Mouse (Mus musculus) liver, embryonic 14.5 days (tissue): ENCODE results near the gene Acoxl. TPM values are rescaled to one million over a fixed set of nuclear protein-coding genes. Genes with fewer than 3 reads are reported as not detected.

ENCODE experiments used
- ATAC-seq: fragments of 200-750 bp; cut with Nextera tagmentation; 2 replicates; pipeline ENCODE4 v1.8.0; 2017; ENCODE audit warnings: moderate number of reproducible peaks, mild to moderate bottlenecking, moderate library complexity; ENCODE audit not compliant: insufficient read depth
- DNase-seq, 3 experiments: peaks; one replicate each; pipeline ENCODE4 v3.0.0-alpha.2; 2012 to 2013; ENCODE audit warnings: low read depth in 3 of 3, low spot score in 3 of 3
- H3K27ac ChIP-seq: fragments of 300-500 bp; sonication (generic); 2 replicates; pipeline ENCODE4 v1.5.1; 2014; ENCODE audit warnings: moderate library complexity, mild to moderate bottlenecking, control low read depth, inconsistent platforms
- H3K27me3 ChIP-seq: fragments of 300-500 bp; sonication (generic); 2 replicates; pipeline ENCODE4 v1.6.1; 2014; ENCODE audit warnings: mild to moderate bottlenecking, low read length, moderate library complexity; ENCODE audit not compliant: control insufficient read depth, insufficient read depth
- H3K36me3 ChIP-seq: fragments of 300-500 bp; sonication (generic); replicated peaks from 2 replicates; pipeline ENCODE4 v1.6.1; 2014; ENCODE audit warnings: low read depth; ENCODE audit not compliant: control insufficient read depth, insufficient read depth
- H3K4me1 ChIP-seq, 2 experiments: fragments of 200-500 bp in 1 of 2; fragments of 300-500 bp in 1 of 2; sonication (generic) in 1 of 2; replicated peaks; 2 replicates each; pipeline ENCODE4 v1.6.1; 2012 to 2014; ENCODE audit warnings: antibody characterized with exemption in 1 of 2, inconsistent platforms in 1 of 2, low read length in 1 of 2; ENCODE audit not compliant: control insufficient read depth in 2 of 2, insufficient read depth in 2 of 2
- H3K4me2 ChIP-seq: fragments of 300-500 bp; sonication (generic); 2 replicates; pipeline ENCODE4 v1.6.1; 2014; ENCODE audit warnings: low read depth, mild to moderate bottlenecking, control low read depth, moderate library complexity
- H3K4me3 ChIP-seq, 2 experiments: fragments of 200-500 bp in 1 of 2; fragments of 300-500 bp in 1 of 2; sonication (generic) in 1 of 2; 2 replicates each; pipeline ENCODE4 v1.5.1; 2012 to 2014; ENCODE audit warnings: low read depth in 2 of 2, low read length in 2 of 2, mild to moderate bottlenecking in 2 of 2, control low read depth in 1 of 2, inconsistent platforms in 1 of 2, moderate library complexity in 1 of 2; ENCODE audit not compliant: insufficient read depth in 1 of 2
- H3K9ac ChIP-seq: fragments of 300-500 bp; sonication (generic); replicated peaks from 2 replicates; pipeline ENCODE4 v1.6.1; 2014; ENCODE audit warnings: mild to moderate bottlenecking, control low read depth, moderate library complexity
- H3K9me3 ChIP-seq: fragments of 300-500 bp; sonication (generic); 2 replicates; pipeline ENCODE4 v1.6.1; 2016; ENCODE audit warnings: low read length, mixed read lengths; ENCODE audit not compliant: control insufficient read depth
- CTCF ChIP-seq: IDR thresholded peaks from 2 replicates; pipeline ENCODE4 v1.5.1; 2016; ENCODE audit warnings: antibody characterized with exemption, low read depth, control low read depth
- EP300 ChIP-seq: IDR thresholded peaks from 2 replicates; pipeline ENCODE4 v1.6.1; 2016; ENCODE audit warnings: antibody characterized with exemption, low read depth
- WGBS: fragments of 180-500 bp; shearing (Covaris S2); extraction: QIAGEN DNeasy Blood & Tissue Kit; methylation state at CpG from one replicate; pipeline ENCODE4 v1.1.7; 2014; ENCODE audit not compliant: insufficient replicate concordance; 5-methylcytosine and 5-hydroxymethylcytosine counted together
- polyA plus RNA-seq, 2 experiments: library from polyadenylated mRNA; depleted of rRNA in 1 of 2; stranded (reverse) in 1 of 2; unstranded in 1 of 2; fragments of >200 nt; fragmentation: Nextera tagmentation in 1 of 2; extraction: Ambion mirVana in 1 of 2; gene quantifications; 2 replicates each; pipeline versions ENCODE4 v1.2.1 to v1.2.3; 2012 to 2014

Gene Acoxl
- polyA plus RNA-seq, 2 experiments = not detected

- TF ChIP-seq EP300 = no peak
- TF ChIP-seq CTCF = no peak
- Histone ChIP-seq H3K4me3 (no peak overlapping the region), H3K9me3 (no peaks in the 10 kb centered on the region), H3K9ac (no peak overlapping the region), H3K4me1 (peaks cover 12 to 19% of the 10 kb centered on the region in 2 experiments), H3K27ac (no peak overlapping the region), H3K4me2 (no peak overlapping the region), H3K27me3 (no peaks in the 10 kb centered on the region), H3K36me3 (peaks cover 8% of the 10 kb centered on the region)
- no peak for ATAC-seq
- DNase-seq = no peak
- WGBS = 71% methylated on average over 5 of the region's 5 CpGs
Observed at GRCm38 (mm10) chr2:128149596-128149995, 310.9 kb downstream of the Acoxl start.

GRCm38 (mm10) chr2:128152211-128152610 lies 313.5 kb downstream of the Acoxl start:
- ATAC-seq = no peak
- no peaks in the 10 kb centered on the region for H3K27me3 ChIP-seq
- TF ChIP-seq EP300 (peak; percentile 57), CTCF (no peak)
- H3K9ac ChIP-seq = no peak overlapping the region
- H3K4me1 ChIP-seq = peaks cover 25 to 29% of the 10 kb centered on the region in 2 experiments
- WGBS = 43% methylated on average over 9 of the region's 9 CpGs
- H3K36me3 ChIP-seq = peaks cover 8% of the 10 kb centered on the region
- no peak overlapping the region for H3K4me3 ChIP-seq
- DNase-seq = no peak
- no peaks in the 10 kb centered on the region for H3K9me3 ChIP-seq
- no peak overlapping the region for H3K4me2 ChIP-seq
- no peak overlapping the region for H3K27ac ChIP-seq

GRCm38 (mm10) chr2:128152845-128153550 lies 314.3 kb downstream of the Acoxl start:
- TF ChIP-seq CTCF (no peak), EP300 (peak; percentile 31)
- Histone ChIP-seq H3K9ac (no peak overlapping the region), H3K4me1 (peaks cover 29 to 37% of the 10 kb centered on the region in 2 experiments), H3K36me3 (peaks cover 4% of the 10 kb centered on the region), H3K4me3 (no peak overlapping the region), H3K9me3 (no peaks in the 10 kb centered on the region), H3K27ac (no peak overlapping the region), H3K27me3 (no peaks in the 10 kb centered on the region), H3K4me2 (no peak overlapping the region)
- ATAC-seq (peak; percentile 38; the same call in 1 of the 2 replicates), DNase-seq (no peak)
- WGBS = 53% methylated on average over 16 of the region's 16 CpGs

DNA sequence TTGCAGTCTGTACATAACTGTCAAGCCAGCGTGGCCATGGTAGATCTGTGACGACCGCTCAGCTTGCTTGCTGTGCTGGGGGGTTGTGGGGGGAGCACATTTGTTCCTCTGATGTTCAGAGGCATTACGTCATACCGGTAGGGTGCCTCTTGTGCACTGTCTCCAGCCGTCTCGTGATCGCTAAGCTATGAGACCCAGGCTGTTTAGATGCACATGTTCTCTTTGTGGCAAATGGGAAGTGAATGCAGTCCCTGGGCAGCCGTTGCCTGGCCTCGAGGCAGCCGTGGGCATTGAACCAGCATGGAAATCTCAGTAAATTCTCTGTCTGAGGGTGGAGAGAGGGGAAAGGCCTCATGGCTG lies 314.9 kb downstream of the Acoxl start:
- 56% methylated on average over 11 of the region's 11 CpGs for WGBS
- Histone ChIP-seq H3K4me3 (no peak overlapping the region), H3K36me3 (peaks cover 3% of the 10 kb centered on the region), H3K27me3 (no peaks in the 10 kb centered on the region), H3K9me3 (no peaks in the 10 kb centered on the region), H3K4me1 (peaks cover 29 to 41% of the 10 kb centered on the region in 2 experiments), H3K9ac (no peak overlapping the region), H3K4me2 (no peak overlapping the region), H3K27ac (no peak overlapping the region)
- no peak for TF ChIP-seq CTCF
- no peak for TF ChIP-seq EP300
- ATAC-seq = no peak
- DNase-seq = no peak

DNA sequence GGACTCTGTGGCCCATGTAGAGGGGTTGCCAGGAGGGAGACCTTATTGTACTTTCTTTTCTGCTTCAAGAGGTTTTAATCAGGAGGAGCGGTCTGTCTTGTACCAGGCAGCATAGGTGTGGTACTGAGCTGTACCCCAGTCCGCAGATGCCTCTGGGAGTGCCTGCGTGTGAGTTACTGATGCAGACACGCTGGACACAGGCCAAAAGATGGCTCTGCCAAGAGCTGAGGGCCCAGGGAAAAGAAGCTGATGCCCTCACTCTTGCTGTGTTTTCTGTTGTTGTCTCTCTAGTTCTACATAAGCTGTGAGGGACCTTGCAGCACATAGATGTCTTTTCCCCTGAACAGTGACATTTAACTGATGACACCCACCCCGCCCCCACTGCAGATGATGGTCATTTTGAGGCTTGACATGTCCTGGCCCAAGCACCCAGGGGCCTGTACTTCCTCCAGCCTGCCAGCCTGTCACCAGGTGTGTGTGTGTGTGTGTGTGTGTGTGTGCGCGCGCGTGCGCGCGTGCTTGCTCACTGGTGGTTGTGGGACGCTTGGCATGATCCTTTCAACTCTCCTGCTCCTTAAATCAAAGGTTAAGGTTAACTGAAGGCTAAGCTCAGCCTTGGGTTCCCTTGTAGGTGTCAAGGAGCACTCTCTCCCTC lies 316.9 kb downstream of the Acoxl start:
- Histone ChIP-seq H3K4me1 (peaks cover 29 to 41% of the 10 kb centered on the region in 2 experiments), H3K27me3 (no peaks in the 10 kb centered on the region), H3K9ac (no peak overlapping the region), H3K36me3 (no peaks in the 10 kb centered on the region), H3K9me3 (no peaks in the 10 kb centered on the region), H3K4me3 (no peak overlapping the region), H3K4me2 (no peak overlapping the region), H3K27ac (no peak overlapping the region)
- DNase-seq = no peak
- ATAC-seq = no peak
- TF ChIP-seq CTCF (no peak), EP300 (no peak)
- 87% methylated on average over 13 of the region's 13 CpGs for WGBS
